Mouse (Mus musculus) small intestine, adult 2 months (tissue): ENCODE measurements around the gene Chst11.

Experiments used
- CTCF ChIP-seq: fragments of 200-500 bp; IDR thresholded peaks from 2 replicates; pipeline ENCODE4 v1.5.1; 2012; ENCODE audit warnings: low read depth, mild to moderate bottlenecking, control low read depth, inconsistent platforms, low read length, moderate library complexity, mixed read lengths; ENCODE audit not compliant: insufficient replicate concordance, insufficient read length; ENCODE audit errors: extremely low read depth
- POLR2A ChIP-seq: fragments of 200-500 bp; IDR thresholded peaks from 2 replicates; pipeline ENCODE4 v1.6.1; 2012; ENCODE audit warnings: low read depth, mild to moderate bottlenecking, control low read depth, inconsistent platforms, low read length, moderate library complexity

DNA sequence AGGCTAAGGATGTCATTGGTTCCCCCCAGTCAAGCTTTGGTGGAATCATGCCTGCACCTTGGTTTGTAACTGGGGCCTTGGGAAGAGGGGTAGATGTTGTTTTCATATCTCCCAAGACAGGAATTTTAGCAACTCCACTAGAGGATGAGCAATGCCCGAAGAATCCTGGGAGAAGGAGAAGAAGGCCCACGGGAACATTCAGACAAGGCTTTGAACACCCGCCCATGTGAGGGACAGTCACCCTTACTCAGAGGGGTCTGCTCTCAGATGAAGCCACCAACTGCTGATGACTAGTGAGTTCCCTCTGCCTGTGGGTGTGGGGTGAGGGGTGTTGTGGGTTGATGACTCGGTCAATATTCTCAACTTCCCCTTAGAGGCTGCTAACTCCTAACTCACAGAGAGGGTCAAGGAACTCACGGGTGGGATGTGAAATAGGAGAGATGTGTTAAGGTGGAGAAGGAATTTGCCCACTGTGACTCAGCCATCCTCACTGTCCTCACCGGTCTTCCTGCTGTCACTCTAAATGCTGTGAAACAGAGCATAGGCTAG, 22.8 kb upstream of the Chst11 start:
- TF ChIP-seq CTCF (no peak), POLR2A (no peak)
